Comparison of ENCODE assay signal across 23 mouse cellular contexts in the genomic region with DNA sequence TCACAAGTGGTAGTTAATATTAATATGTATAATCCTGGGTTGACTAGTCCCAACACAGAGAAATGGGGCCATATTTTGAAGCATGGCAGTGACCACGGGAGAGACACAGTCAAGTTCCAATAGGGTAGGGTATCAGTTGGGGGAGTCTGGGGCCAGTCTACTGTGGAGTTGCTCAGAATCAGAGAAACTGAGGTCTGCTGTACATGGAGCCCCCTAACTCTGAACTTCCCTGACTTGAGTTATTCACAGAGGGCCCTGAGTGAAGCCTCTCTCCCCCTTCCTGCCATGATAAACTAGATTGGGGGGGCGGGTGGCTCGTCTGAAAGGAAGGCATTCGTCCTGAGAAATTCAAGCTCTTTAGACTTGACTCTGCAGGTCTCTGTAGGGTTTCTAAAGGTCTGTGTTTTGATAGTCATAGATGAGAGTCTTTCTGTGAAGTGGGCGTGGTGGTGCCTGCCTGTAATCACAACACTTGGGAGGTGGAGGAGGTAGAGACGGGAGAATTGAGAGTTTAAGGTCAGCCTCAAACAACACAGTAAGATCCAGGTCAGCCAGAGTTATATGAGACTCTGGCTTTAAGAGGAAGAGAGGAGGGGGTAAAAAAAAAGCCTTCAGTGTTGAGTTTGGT.
"Had no signal": no experiment of that assay in that cellular context is flagged by ENCODE, and none has a peak within 500 bp of the region (broad histone marks: within the 10 kb centered on the region; RNA-seq: fewer than 3 reads in every experiment).

No protein-coding gene starts in this region.

- ATAC-seq: forebrain, postnatal 0 days; hindbrain, postnatal 0 days; intestine, embryonic 16.5 days; liver, embryonic 12.5 days had no signal

- H3K4me1 ChIP-seq: limb, embryonic 15.5 days; liver, embryonic 12.5 days had no signal

- H3K4me2 ChIP-seq: heart, embryonic 11.5 days; heart, embryonic 13.5 days; heart, embryonic 15.5 days; hindbrain, embryonic 13.5 days; hindbrain, embryonic 15.5 days; limb, embryonic 13.5 days; limb, embryonic 15.5 days; liver, embryonic 12.5 days had no signal

- H3K4me3 ChIP-seq: heart, embryonic 13.5 days; heart, embryonic 15.5 days; hindbrain, embryonic 13.5 days; hindbrain, embryonic 15.5 days; limb, embryonic 13.5 days; limb, embryonic 15.5 days; liver, embryonic 12.5 days had no signal

- H3K9me3 ChIP-seq: heart, embryonic 15.5 days; hindbrain, embryonic 13.5 days; hindbrain, embryonic 15.5 days; limb, embryonic 15.5 days had no signal

- H3K36me3 ChIP-seq: heart, embryonic 15.5 days; hindbrain, embryonic 15.5 days had no signal

- H3K27me3 ChIP-seq: heart, embryonic 13.5 days; heart, embryonic 15.5 days; hindbrain, embryonic 13.5 days; hindbrain, embryonic 15.5 days; limb, embryonic 13.5 days; limb, embryonic 15.5 days; liver, embryonic 12.5 days had no signal

- DNase-seq: forebrain, postnatal 0 days; gastrocnemius, postnatal 14 days; gastrocnemius, postnatal 36 days; heart, adult 18-20 months; heart, postnatal 14 days; heart, postnatal 36 days; kidney, adult 2 months; kidney, adult 9 months; kidney, postnatal 25 days; layer of hippocampus, adult 9-11 months; layer of hippocampus, postnatal 36 days; left cerebral cortex, postnatal 4 days had no signal

- H3K27ac ChIP-seq: heart, embryonic 13.5 days; heart, embryonic 15.5 days; hindbrain, embryonic 13.5 days; hindbrain, embryonic 15.5 days; hindbrain, postnatal 0 days; limb, embryonic 13.5 days; limb, embryonic 15.5 days; liver, embryonic 12.5 days; liver, embryonic 14.5 days had no signal

- H3K9ac ChIP-seq: forebrain, postnatal 0 days; heart, embryonic 13.5 days; heart, embryonic 15.5 days; hindbrain, embryonic 13.5 days; hindbrain, embryonic 15.5 days; limb, embryonic 13.5 days; limb, embryonic 15.5 days; liver, embryonic 12.5 days; liver, embryonic 14.5 days had no signal
